Mouse (Mus musculus) neural tube, embryonic 14.5 days (tissue): ENCODE data around the gene Edrf1. TPM values are rescaled to one million over a fixed set of nuclear protein-coding genes. Genes with fewer than 3 reads are reported as not detected.

Experiments used
- ATAC-seq: fragments of 200-750 bp; cut with Nextera tagmentation; 2 replicates; pipeline ENCODE4 v1.8.0; 2017; ENCODE audit warnings: low read depth, mild to moderate bottlenecking, moderate TSS enrichment, moderate library complexity
- H3K27ac ChIP-seq: fragments of 300-500 bp; sonication (generic); 2 replicates; pipeline ENCODE4 v1.5.1; 2014; ENCODE audit warnings: low read depth, mild to moderate bottlenecking, control low read depth, low read length, moderate library complexity, mixed read lengths
- H3K27me3 ChIP-seq: fragments of 300-500 bp; sonication (generic); 2 replicates; pipeline ENCODE4 v1.6.1; 2014; ENCODE audit warnings: low read length; ENCODE audit not compliant: control insufficient read depth, insufficient read depth
- H3K36me3 ChIP-seq: fragments of 300-500 bp; sonication (generic); 2 replicates; pipeline ENCODE4 v1.6.1; 2014; ENCODE audit warnings: low read length, mixed read lengths; ENCODE audit not compliant: control insufficient read depth, insufficient read depth
- H3K4me1 ChIP-seq: fragments of 300-500 bp; sonication (generic); 2 replicates; pipeline ENCODE4 v1.6.1; 2014; ENCODE audit warnings: low read length; ENCODE audit not compliant: control insufficient read depth, insufficient read depth
- H3K4me2 ChIP-seq: fragments of 300-500 bp; sonication (generic); 2 replicates; pipeline ENCODE4 v1.6.1; 2014; ENCODE audit warnings: mild to moderate bottlenecking, low read depth, low read length, control low read depth
- H3K4me3 ChIP-seq: fragments of 300-500 bp; sonication (generic); 2 replicates; pipeline ENCODE4 v1.5.1; 2014; ENCODE audit warnings: low read depth, low read length, control low read depth, mixed read lengths
- H3K9ac ChIP-seq: fragments of 300-500 bp; sonication (generic); replicated peaks from 2 replicates; pipeline ENCODE4 v1.6.1; 2014; ENCODE audit warnings: low read depth, mild to moderate bottlenecking, control low read depth, low read length, mixed read lengths
- H3K9me3 ChIP-seq: fragments of 300-500 bp; sonication (generic); 2 replicates; pipeline ENCODE4 v1.6.1; 2016; ENCODE audit warnings: low read length; ENCODE audit not compliant: control insufficient read depth
- WGBS: fragments of 180-500 bp; shearing (Covaris S2); extraction: QIAGEN DNeasy Blood & Tissue Kit; methylation state at CpG from one replicate; pipeline ENCODE4 v1.1.7; 2014; 5-methylcytosine and 5-hydroxymethylcytosine counted together
- polyA plus RNA-seq: library from polyadenylated mRNA; unstranded; fragments of >200 nt; fragmentation: Nextera tagmentation; extraction: Ambion mirVana; gene quantifications from 2 replicates; pipeline ENCODE4 v1.2.1, GENCODE M21; 2014

The Edrf1 gene
- polyA plus RNA-seq: 22.6 and 24.5 TPM in 2 replicates

DNA sequence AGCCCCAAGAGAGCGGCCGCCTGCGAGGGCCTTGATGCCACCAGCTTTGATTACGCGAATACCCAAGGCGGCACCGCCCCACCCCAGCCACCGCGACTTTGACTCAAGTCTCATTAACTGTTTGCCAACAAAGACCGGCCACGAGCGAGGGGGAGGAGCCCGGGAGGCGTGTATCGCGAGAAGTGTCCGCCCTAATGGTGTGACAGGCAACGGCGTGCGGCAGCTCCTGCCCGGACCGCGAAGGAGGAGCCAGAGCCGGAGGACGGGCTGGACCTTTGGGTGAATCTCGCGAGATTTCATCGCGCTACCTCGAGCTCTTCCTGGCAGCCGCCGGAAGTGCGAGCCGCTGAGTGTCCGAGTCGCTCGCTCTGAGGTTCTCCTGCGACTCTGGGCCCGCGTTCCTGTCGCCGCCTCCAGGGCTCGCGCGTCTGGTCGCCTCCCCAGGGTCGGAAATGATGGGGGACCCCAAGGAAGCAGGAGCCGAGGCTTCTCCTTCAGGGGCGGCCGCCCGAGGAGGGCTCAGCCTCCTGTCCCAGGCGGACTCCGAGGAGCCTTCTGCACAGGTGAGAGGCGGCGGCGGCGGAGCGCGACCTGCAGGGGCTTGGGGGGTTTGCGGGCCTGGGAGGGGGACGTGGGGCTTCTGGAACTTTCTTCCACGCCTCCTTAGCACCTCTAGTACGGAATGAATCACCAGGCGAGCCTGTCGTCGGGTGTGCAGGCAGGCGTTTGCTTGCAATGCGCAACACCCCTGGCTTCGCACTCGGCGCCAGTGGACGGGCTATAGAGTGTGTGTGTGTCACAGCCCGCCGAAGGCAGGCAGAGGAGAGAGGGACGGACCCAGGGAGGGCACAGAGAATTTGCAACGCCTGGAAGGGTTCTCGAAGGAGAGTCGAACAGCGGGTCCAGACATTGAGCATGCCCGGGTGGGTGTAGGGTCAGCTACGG lies at the start of gene Edrf1:
Gene Edrf1 (plus strand): TSS at position 183 of the 945 bp plus-strand sequence.
- Histone ChIP-seq H3K36me3 (peaks cover 14% of the 10 kb centered on the region), H3K27ac (peak within 1 kb of the TSS; percentile 88), H3K4me3 (peak within 1 kb of the TSS; percentile 96), H3K9ac (peak within 1 kb of the TSS; percentile 88), H3K27me3 (no peaks in the 10 kb centered on the region), H3K4me1 (peaks cover 10% of the 10 kb centered on the region; the same call in 1 of the 2 replicates), H3K4me2 (peak within 1 kb of the TSS; percentile 74), H3K9me3 (no peaks in the 10 kb centered on the region)
- under 1% methylated on average over 74 of the region's 81 CpGs for WGBS
- ATAC-seq: peak; percentile 98

DNA sequence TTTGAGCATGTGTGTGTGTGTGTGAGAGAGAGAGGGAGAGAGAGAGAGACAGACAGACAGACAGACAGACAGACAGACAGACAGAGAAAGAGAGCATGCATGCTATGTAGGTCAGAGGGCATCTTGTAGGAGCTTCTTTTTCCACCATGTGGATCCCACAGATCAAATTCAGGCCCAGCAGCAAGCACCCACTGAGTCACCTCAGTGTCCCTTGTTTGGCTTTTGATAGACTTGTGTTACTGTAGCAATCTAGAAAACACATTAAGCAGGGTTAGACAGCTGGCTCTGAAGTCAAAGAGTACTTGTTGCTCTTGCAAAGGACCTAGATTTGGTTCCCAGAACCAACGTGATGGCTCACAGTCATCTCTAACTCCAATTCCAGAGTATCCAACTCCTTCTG lies 45.6 kb upstream of the Edrf1 start:
- no peak for ATAC-seq
- Histone ChIP-seq H3K9me3 (no peaks in the 10 kb centered on the region), H3K4me3 (no peak overlapping the region), H3K4me1 (no peaks in the 10 kb centered on the region), H3K9ac (no peak overlapping the region), H3K36me3 (no peaks in the 10 kb centered on the region), H3K27ac (no peak overlapping the region), H3K27me3 (no peaks in the 10 kb centered on the region), H3K4me2 (no peak overlapping the region)
- 78% methylated on average over 1 of the region's 1 CpGs for WGBS

DNA sequence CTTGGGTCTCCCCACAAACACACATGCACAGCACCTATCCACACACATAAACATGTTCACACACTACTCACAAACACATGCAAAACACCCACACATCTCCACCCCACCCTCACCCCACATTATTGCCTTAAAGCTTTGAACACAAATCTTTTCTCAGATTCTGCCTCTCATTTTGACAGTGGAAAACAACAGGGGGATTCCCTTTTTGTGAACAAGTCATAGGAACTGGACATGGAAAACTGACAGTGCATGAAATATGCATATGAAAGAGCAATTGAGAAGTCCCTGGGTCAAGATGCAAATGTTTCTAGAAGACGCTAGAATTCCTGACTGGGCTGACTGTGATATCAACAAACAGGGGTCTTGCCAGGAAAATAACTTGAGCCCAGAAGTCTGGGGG lies 36.8 kb upstream of the Edrf1 start:
- no peaks in the 10 kb centered on the region for H3K4me1 ChIP-seq
- no peak overlapping the region for H3K4me2 ChIP-seq
- H3K27ac ChIP-seq: no peak overlapping the region
- no peaks in the 10 kb centered on the region for H3K27me3 ChIP-seq
- no peaks in the 10 kb centered on the region for H3K9me3 ChIP-seq
- H3K4me3 ChIP-seq: no peak overlapping the region
- ATAC-seq: no peak
- 59% methylated on average over 1 of the region's 1 CpGs for whole genome bisulfite sequencing
- H3K9ac ChIP-seq: no peak overlapping the region
- no peaks in the 10 kb centered on the region for H3K36me3 ChIP-seq

DNA sequence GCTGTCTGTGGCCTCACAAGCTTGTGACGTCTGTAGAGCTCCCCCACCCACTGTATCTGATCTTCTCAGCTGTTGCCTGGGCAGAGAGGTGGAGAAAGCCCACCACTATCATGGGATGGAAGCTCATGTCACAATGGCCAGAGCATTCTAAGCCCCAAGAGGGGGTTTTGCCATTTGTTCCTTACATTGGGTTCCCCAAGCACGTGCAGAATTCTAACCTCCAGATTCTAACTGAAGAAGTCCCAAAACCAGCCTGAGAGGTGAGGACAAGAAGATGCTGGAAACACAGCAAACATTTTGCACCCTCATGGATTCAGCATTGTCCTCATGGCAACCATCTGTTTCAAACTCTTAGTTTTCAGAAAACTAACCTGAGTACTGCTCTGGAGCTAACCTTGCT lies 35.3 kb upstream of the Edrf1 start, which contains the start of gene Tex36:
Gene Tex36 (minus strand): TSS at position 101 of the 400 bp plus-strand sequence.
- Histone ChIP-seq H3K36me3 (no peaks in the 10 kb centered on the region), H3K27ac (no peak within 1 kb of the TSS), H3K4me3 (no peak within 1 kb of the TSS), H3K4me1 (no peaks in the 10 kb centered on the region), H3K4me2 (no peak within 1 kb of the TSS), H3K9me3 (no peaks in the 10 kb centered on the region), H3K9ac (no peak within 1 kb of the TSS), H3K27me3 (no peaks in the 10 kb centered on the region)
- WGBS: 61% methylated on average over 2 of the region's 2 CpGs
- ATAC-seq: no peak

DNA sequence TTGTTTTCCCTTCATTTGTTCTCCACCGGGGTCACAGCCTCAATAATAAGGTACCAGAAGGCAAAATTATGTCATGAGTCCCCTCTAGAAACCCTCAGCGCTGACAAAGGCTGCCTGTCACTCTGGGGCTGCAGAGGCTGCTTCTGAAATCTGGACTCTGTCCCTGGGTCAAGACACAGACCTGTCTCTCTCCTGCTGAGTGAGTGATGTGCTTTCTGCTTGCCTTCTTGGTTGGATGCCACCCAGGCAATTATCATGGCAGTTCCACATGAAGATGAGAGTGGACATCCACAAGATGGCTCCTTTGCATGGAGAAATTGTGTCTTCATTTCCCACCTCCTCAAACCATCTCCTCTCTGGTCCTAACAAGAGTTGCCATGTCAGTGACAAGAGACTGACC lies 34.2 kb upstream of the Edrf1 start:
- WGBS: 75% methylated on average over 2 of the region's 2 CpGs
- ATAC-seq: no peak
- Histone ChIP-seq H3K4me3 (no peak overlapping the region), H3K27ac (no peak overlapping the region), H3K36me3 (no peaks in the 10 kb centered on the region), H3K4me2 (no peak overlapping the region), H3K27me3 (no peaks in the 10 kb centered on the region), H3K4me1 (peaks cover 8% of the 10 kb centered on the region), H3K9ac (no peak overlapping the region), H3K9me3 (no peaks in the 10 kb centered on the region)

DNA sequence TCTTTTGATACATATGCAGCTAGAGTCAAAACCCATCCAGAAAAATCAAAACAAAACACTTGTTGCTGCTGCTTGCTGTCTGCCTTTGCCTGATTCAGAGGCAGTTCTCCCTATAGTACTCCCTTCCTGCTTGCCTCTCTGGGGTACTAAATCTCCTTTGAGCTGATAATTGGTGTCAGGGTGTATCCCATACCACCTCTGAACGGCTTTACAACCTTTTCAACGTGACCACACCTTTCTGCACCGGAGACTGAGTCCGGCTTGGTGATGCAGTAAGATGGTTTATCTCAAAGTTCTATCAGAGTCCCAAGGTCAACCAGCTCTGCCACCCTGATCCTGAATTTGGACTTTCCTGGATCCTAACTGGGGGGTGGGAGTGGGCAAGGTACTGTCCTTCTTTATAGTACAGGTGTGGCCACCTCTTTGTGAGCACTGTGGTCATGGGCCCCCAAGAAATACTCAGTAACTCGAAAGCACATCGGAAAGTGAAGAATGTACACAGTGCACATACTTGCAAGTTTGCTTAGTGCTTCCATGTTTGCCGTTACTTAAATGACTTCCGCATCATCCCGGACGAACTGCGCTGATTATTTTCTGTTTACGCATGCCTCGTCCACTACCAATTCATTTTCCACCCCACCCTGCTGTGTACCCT lies 32.8 kb upstream of the Edrf1 start:
- peaks cover 10% of the 10 kb centered on the region for H3K4me1 ChIP-seq
- H3K9ac ChIP-seq: no peak overlapping the region
- H3K36me3 ChIP-seq: no peaks in the 10 kb centered on the region
- no peak overlapping the region for H3K4me2 ChIP-seq
- no peaks in the 10 kb centered on the region for H3K27me3 ChIP-seq
- H3K27ac ChIP-seq: no peak overlapping the region
- 65% methylated on average over 13 of the region's 13 CpGs for WGBS
- H3K9me3 ChIP-seq: no peaks in the 10 kb centered on the region
- ATAC-seq: no peak
- H3K4me3 ChIP-seq: no peak overlapping the region

DNA sequence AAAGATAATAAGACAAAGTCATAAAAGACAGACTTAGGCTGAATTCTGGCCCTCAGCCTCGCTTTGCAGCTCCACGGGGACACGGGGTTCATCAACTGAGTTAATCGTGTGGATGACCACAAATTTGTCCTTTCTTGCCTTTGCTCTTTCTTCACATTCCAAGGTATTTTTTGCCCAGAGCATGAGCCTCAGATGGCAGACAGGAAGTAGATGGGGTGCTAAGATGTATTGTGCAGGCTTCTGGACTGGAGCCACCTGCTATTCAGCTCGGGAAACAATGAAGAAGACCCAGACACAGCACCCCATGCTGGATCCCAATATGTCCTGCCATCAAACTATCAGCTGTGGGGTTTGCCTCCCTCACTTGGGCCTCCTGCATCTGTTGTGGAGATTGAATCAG lies 30.0 kb upstream of the Edrf1 start:
- no peak for ATAC-seq
- Histone ChIP-seq H3K9ac (no peak overlapping the region), H3K27ac (0 out of 2 replicates have a peak overlapping the region, but pooled peaks have one; percentile 48), H3K9me3 (no peaks in the 10 kb centered on the region), H3K36me3 (no peaks in the 10 kb centered on the region), H3K4me3 (no peak overlapping the region), H3K4me2 (no peak overlapping the region), H3K27me3 (no peaks in the 10 kb centered on the region), H3K4me1 (peaks cover 11% of the 10 kb centered on the region)
- 62% methylated on average over 5 of the region's 5 CpGs for WGBS

DNA sequence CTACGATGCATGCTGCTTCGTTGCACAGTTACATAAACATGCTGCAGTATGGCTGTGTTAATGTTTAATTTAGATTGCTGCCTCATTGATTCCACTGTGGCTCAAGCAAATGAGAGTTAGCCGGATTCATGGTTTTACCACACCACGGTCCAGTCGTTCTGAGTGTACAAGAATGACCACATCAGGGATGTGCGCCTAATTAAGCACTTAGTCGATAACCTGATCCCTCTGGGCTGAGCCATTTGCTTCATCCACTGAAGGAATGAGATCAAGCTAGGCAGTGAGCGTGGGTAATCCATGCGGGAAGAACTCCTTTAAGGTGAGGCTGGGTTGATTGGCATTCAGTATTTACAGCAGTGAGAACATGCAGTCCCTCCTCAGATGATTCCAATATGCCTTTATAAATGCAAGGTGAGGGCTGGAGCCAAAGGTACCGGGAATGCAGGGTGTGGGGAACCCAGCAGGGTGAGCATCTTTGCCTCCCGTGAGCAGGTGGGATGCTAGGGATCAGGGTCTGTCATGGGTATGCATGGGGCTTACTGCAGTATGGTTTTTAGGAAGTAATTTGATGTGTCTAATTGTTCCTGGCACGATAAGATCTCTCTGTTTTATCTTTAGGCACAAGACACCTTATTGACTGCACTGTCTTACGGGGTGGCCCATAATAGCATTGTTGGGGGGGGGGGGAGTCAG lies 29.3 kb upstream of the Edrf1 start:
- Histone ChIP-seq H3K36me3 (no peaks in the 10 kb centered on the region), H3K4me3 (no peak overlapping the region), H3K27me3 (no peaks in the 10 kb centered on the region), H3K4me1 (peaks cover 11% of the 10 kb centered on the region), H3K9me3 (no peaks in the 10 kb centered on the region), H3K27ac (0 out of 2 replicates have a peak overlapping the region, but pooled peaks have one; percentile 48), H3K9ac (no peak overlapping the region), H3K4me2 (no peak overlapping the region)
- ATAC-seq: 0 out of 2 replicates have a peak, but pooled peaks have one; percentile 44
- 50% methylated on average over 13 of the region's 13 CpGs for WGBS
